ENCODE assay signal across 9 mouse cellular contexts in genomic region chr8:85072364-85072929, GRCm38 (mm10). TPM values are rescaled to one million over a fixed set of nuclear protein-coding genes. Genes with fewer than 3 reads are reported as not detected.
DNase-seq lines count a peak whose midpoint lies in the region; ATAC-seq and TF ChIP-seq lines count a peak whose summit lies in the region.
"Had no signal": no experiment of that assay in that cellular context is flagged by ENCODE, and none has a peak within 500 bp of the region (broad histone marks: within the 10 kb centered on the region; RNA-seq: fewer than 3 reads in every experiment).

No protein-coding gene starts in this region.

- H3K36me3 ChIP-seq in kidney, postnatal 0 days (ENCODE audit: insufficient read depth, low read length), result peaks cover 27% of the 10 kb centered on the region
- H3K36me3 ChIP-seq in hindbrain, embryonic 12.5 days, result peaks cover 50% of the 10 kb centered on the region
- H3K36me3 ChIP-seq in midbrain, embryonic 14.5 days (ENCODE audit: control insufficient read depth, insufficient read depth, low read length), result peaks cover 51% of the 10 kb centered on the region

- H3K4me2 ChIP-seq in kidney, postnatal 0 days (ENCODE audit: low read length), result peak overlapping the region; percentile 71
- H3K4me2 ChIP-seq in hindbrain, embryonic 12.5 days (replicated peaks), result peak overlapping the region; percentile 63
- H3K4me2 ChIP-seq in midbrain, embryonic 14.5 days (ENCODE audit: low read length), result peak overlapping the region; percentile 75

- WGBS in kidney, postnatal 0 days, result 32% methylated on average over 9 of the region's 9 CpGs
- 46% methylated on average over 9 of the region's 9 CpGs for WGBS in hindbrain, embryonic 12.5 days
- 38% methylated on average over 9 of the region's 9 CpGs for WGBS in midbrain, embryonic 14.5 days

- H3K9ac ChIP-seq in kidney, postnatal 0 days (ENCODE audit: low read depth, low read length), result peak overlapping the region; percentile 93
- peak overlapping the region; percentile 85 for H3K9ac ChIP-seq in hindbrain, embryonic 12.5 days
- peak overlapping the region; percentile 70 for H3K9ac ChIP-seq in midbrain, embryonic 14.5 days (replicated peaks; ENCODE audit: low read length)

- H3K4me3 ChIP-seq in kidney, postnatal 0 days (replicated peaks; ENCODE audit: low read depth, low read length), result peak overlapping the region; percentile 89
- H3K4me3 ChIP-seq in bone marrow macrophage, adult 2 months (ENCODE audit: insufficient read depth, low read length), result peak overlapping the region; percentile 90
- peak overlapping the region; percentile 87 for H3K4me3 ChIP-seq in hindbrain, embryonic 12.5 days
- H3K4me3 ChIP-seq in midbrain, embryonic 14.5 days (replicated peaks; ENCODE audit: low read depth, low read length), result peak overlapping the region; percentile 91

- no peak for ATAC-seq in kidney, postnatal 0 days (replicated peaks; ENCODE audit: low FRiP score, low read depth)
- ATAC-seq in hindbrain, embryonic 12.5 days (ENCODE audit: low FRiP score), result no peak
- ATAC-seq in midbrain, embryonic 14.5 days (ENCODE audit: low FRiP score, low TSS enrichment), result no peak

- no peak for TF ChIP-seq CTCF in kidney, postnatal 0 days (IDR thresholded peaks at IDR 0.05; ENCODE audit: low read depth)
- no peak for TF ChIP-seq CTCF in bone marrow macrophage, adult 2 months (IDR thresholded peaks at IDR 0.05; ENCODE audit: low read depth, low read length)

- no peak; the same call in 1 of the 2 replicates for TF ChIP-seq POLR2A in bone marrow macrophage, adult 2 months (IDR thresholded peaks at IDR 0.05; ENCODE audit: borderline replicate concordance, low read depth, low read length)

- H3K4me1 ChIP-seq in kidney, postnatal 0 days (replicated peaks; ENCODE audit: insufficient read depth, low read length), result 0 out of 2 replicates have a peak, but pooled peaks cover 8% of the 10 kb centered on the region
- H3K4me1 ChIP-seq in bone marrow macrophage, adult 2 months (ENCODE audit: control insufficient read depth, insufficient read depth, low read length), result peaks cover 12% of the 10 kb centered on the region
- H3K4me1 ChIP-seq in hindbrain, embryonic 12.5 days, result peaks cover 12% of the 10 kb centered on the region
- peaks cover 11% of the 10 kb centered on the region for H3K4me1 ChIP-seq in midbrain, embryonic 14.5 days (ENCODE audit: control insufficient read depth, insufficient read depth, low read length)

- peak overlapping the region; percentile 99 for H3K27ac ChIP-seq in kidney, postnatal 0 days
- H3K27ac ChIP-seq in bone marrow macrophage, adult 2 months (ENCODE audit: insufficient read depth, low read depth, low read length), result peak overlapping the region; percentile 35
- H3K27ac ChIP-seq in hindbrain, embryonic 12.5 days, result peak overlapping the region; percentile 96
- peak overlapping the region; percentile 91; the same call in 1 of the 2 replicates for H3K27ac ChIP-seq in midbrain, embryonic 14.5 days (replicated peaks; ENCODE audit: low read depth, low read length)

- no peaks in the 10 kb centered on the region for H3K9me3 ChIP-seq in kidney, postnatal 0 days (replicated peaks; ENCODE audit: low read length)
- no peaks in the 10 kb centered on the region for H3K9me3 ChIP-seq in hindbrain, embryonic 12.5 days (replicated peaks)
- H3K9me3 ChIP-seq in midbrain, embryonic 14.5 days (ENCODE audit: control insufficient read depth, low read length), result no peaks in the 10 kb centered on the region

- no peaks in the 10 kb centered on the region for H3K27me3 ChIP-seq in kidney, postnatal 0 days (ENCODE audit: insufficient read depth, low read length)
- no peaks in the 10 kb centered on the region for H3K27me3 ChIP-seq in hindbrain, embryonic 12.5 days
- H3K27me3 ChIP-seq in midbrain, embryonic 14.5 days (ENCODE audit: control insufficient read depth, insufficient read depth, low read length), result no peaks in the 10 kb centered on the region

- no peak for DNase-seq in kidney, postnatal 0 days (ENCODE audit: low spot score)
- no peak for DNase-seq in kidney, adult 11 months
- DNase-seq in midbrain, embryonic 14.5 days, result no peak
- DNase-seq in retina, embryonic 14.5 days (ENCODE audit: low spot score), result no peak
- DNase-seq in natural killer cell, adult 2 months (ENCODE audit: low spot score in 2 of 2), result no peak
- no peak for DNase-seq in cerebellum, postnatal 10 days

RNA-seq across cellular contexts. Expression of gene Dhps, which starts 0.9 kb away (rescaled TPM):
- polyA plus RNA-seq in kidney, postnatal 0 days (2015; fragmentation: Nextera tagmentation; extraction: Ambion mirVana), result 55.7 and 59.7 TPM in 2 replicates
- polyA plus RNA-seq in bone marrow macrophage, adult 2 months (2012; ENCODE audit: insufficient read depth, insufficient read length, missing spikeins), result 36.7 and 44.9 TPM in 2 replicates
- polyA plus RNA-seq in hindbrain, embryonic 12.5 days (2016; fragmentation: Nextera tagmentation; extraction: Ambion mirVana), result 69.2 and 76.9 TPM in 2 replicates
- polyA plus RNA-seq in midbrain, embryonic 14.5 days (2014; fragmentation: Nextera tagmentation; extraction: Ambion mirVana), result 88.8 and 95.8 TPM in 2 replicates

RNA-seq across cellular contexts. Expression of gene Gm5741, which starts 4.7 kb away (rescaled TPM):
- polyA plus RNA-seq in kidney, postnatal 0 days (2015; fragmentation: Nextera tagmentation; extraction: Ambion mirVana), result not detected in 2 replicates
- not detected in 2 replicates for polyA plus RNA-seq in bone marrow macrophage, adult 2 months (2012; ENCODE audit: insufficient read depth, insufficient read length, missing spikeins)
- polyA plus RNA-seq in hindbrain, embryonic 12.5 days (2016; fragmentation: Nextera tagmentation; extraction: Ambion mirVana), result 0.85 and 1.2 TPM in 2 replicates
- 1.7 TPM in 1 of 2 replicates, not detected in the other for polyA plus RNA-seq in midbrain, embryonic 14.5 days (2014; fragmentation: Nextera tagmentation; extraction: Ambion mirVana)
- polyA plus RNA-seq: brain, embryonic 14.5 days had no signal

RNA-seq across cellular contexts. Expression of gene Wdr83os, which starts 8.1 kb away (rescaled TPM):
- polyA plus RNA-seq in kidney, postnatal 0 days (2015; fragmentation: Nextera tagmentation; extraction: Ambion mirVana), result 152 and 156 TPM in 2 replicates
- polyA plus RNA-seq in bone marrow macrophage, adult 2 months (2012; ENCODE audit: insufficient read depth, insufficient read length, missing spikeins), result 90.2 and 113 TPM in 2 replicates
- 93.6 and 108 TPM in 2 replicates for polyA plus RNA-seq in hindbrain, embryonic 12.5 days (2016; fragmentation: Nextera tagmentation; extraction: Ambion mirVana)
- 141 and 154 TPM in 2 replicates for polyA plus RNA-seq in midbrain, embryonic 14.5 days (2014; fragmentation: Nextera tagmentation; extraction: Ambion mirVana)

RNA-seq across cellular contexts. Expression of gene Wdr83, which starts 8.7 kb away (rescaled TPM):
- 33.8 and 36.7 TPM in 2 replicates for polyA plus RNA-seq in kidney, postnatal 0 days (2015; fragmentation: Nextera tagmentation; extraction: Ambion mirVana)
- 22.6 and 27.3 TPM in 2 replicates for polyA plus RNA-seq in bone marrow macrophage, adult 2 months (2012; ENCODE audit: insufficient read depth, insufficient read length, missing spikeins)
- polyA plus RNA-seq in hindbrain, embryonic 12.5 days (2016; fragmentation: Nextera tagmentation; extraction: Ambion mirVana), result 46.0 and 48.4 TPM in 2 replicates
- polyA plus RNA-seq in midbrain, embryonic 14.5 days (2014; fragmentation: Nextera tagmentation; extraction: Ambion mirVana), result 53.9 and 58.2 TPM in 2 replicates

RNA-seq across cellular contexts. Expression of gene Man2b1, which starts 10.6 kb away (rescaled TPM):
- 40.1 and 42.3 TPM in 2 replicates for polyA plus RNA-seq in kidney, postnatal 0 days (2015; fragmentation: Nextera tagmentation; extraction: Ambion mirVana)
- 390 and 469 TPM in 2 replicates for polyA plus RNA-seq in bone marrow macrophage, adult 2 months (2012; ENCODE audit: insufficient read depth, insufficient read length, missing spikeins)
- 19.7 and 22.4 TPM in 2 replicates for polyA plus RNA-seq in hindbrain, embryonic 12.5 days (2016; fragmentation: Nextera tagmentation; extraction: Ambion mirVana)
- polyA plus RNA-seq in midbrain, embryonic 14.5 days (2014; fragmentation: Nextera tagmentation; extraction: Ambion mirVana), result 13.3 and 17.2 TPM in 2 replicates

Comparison
In these comparisons a context has a peak if more than half of its experiments do, and no peak if none do; other contexts are left out.
1. H3K27ac ChIP-seq: peak in every context shown above with its lines; median percentile 99 in kidney, postnatal 0 days; 96 in hindbrain, embryonic 12.5 days; 91 in midbrain, embryonic 14.5 days; 35 in bone marrow macrophage, adult 2 months.